Mouse (Mus musculus): ENCODE data around the gene Ltbp4.
A peak's percentile ranks its signal among the peaks of the same experiment; 100 is the strongest.

Ltbp4 gene

DNA sequence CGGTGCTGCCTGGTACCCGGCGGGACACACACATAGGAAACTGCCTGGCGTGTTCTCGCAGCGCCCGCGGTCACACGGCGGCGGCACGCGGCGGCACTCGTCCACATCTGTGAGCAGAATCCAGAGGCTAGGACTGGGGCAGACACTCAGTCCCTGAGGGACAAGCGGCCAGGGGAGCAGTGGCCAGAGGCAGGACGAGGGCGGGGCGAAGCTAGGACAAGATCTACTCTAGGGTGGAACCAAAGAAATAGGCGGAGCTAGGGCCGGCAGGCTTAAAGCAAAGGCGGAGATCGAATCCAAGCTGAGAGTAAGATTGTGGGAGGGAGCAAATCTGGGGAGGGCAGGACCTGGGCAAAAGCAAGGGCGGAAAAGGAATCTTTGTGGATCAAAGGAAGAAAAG, 11.8 kb downstream of the Ltbp4 start:
- no peak for DNase-seq

DNA sequence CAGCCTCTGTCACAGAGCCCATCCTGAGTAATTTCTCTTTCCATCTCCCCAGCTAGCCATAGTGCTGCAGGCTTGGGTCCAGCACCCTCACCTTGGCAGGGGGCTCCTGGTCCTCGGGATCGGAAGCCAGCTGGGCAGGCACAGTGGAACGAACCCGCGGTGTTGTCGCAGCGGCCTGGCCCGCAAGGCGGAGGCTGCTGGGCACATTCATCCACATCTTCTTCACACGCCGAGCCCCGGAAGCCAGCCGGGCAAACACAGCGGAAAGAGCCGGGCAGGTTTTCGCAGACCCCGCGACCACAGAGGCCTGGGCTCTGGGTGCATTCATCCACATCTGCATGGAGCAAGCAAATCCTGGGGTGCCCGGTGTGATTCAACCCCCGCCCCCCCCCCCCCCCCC, 12.6 kb downstream of the Ltbp4 start:
- no peak for DNase-seq

DNA sequence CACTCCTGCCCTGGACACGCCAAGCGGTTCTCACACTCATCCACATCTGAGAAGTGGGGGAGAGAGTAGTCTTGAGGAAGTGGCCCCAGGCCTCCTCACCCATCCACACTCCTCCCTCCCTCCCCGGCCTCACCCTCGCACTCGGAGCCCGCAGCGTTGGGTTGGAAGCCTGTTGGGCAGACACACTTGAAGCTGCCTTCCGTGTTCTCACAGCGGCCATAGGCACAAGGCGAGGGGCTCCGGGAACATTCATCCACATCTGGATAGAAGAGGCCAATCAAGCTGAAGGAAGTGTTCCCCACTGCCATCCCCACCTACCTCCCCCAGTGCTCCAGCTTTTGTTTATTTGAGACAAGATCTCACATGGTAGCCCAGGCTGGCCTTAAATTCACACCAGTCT, 13.3 kb downstream of the Ltbp4 start:
- no peak for DNase-seq

DNA sequence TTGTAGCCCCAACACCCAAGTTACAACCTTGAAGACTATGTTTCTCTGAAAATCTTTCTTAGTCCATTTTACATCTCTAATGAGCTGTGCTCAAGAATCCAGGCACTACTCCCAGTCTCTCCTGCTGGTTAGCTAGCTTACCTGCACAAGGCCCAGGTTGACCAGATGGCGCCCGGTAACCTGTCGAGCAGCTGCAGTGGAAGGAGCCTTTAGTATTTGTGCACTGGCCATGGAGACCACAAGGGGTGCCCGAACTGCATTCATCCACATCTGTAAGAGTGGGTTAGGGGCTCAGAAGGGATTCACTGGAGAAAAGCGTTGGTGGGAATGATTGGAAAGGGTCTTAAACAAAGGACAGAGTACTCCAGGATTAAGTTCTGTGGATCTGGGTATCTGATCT, 14.5 kb downstream of the Ltbp4 start:
- no peak for DNase-seq

DNA sequence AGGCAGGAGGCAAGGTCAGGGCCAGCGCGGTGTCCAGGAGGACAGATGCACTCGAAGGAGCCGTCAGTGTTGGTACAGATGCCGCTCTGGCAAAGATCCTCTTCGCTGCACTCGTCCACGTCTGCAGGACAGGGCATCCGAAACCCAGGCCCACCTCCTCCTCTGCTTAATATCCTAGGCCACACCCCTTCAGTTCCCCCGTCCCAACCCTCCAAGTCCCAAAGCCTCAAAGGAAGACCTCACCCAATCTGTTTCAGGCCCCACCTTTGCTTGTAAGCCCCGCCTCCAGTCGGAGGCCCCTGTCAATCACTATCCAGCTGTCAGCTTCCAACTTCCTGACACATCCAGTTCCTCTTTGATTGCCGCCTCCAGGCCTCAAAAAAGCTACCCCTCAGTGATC, 15.2 kb downstream of the Ltbp4 start:
- DNase-seq: no peak

DNA sequence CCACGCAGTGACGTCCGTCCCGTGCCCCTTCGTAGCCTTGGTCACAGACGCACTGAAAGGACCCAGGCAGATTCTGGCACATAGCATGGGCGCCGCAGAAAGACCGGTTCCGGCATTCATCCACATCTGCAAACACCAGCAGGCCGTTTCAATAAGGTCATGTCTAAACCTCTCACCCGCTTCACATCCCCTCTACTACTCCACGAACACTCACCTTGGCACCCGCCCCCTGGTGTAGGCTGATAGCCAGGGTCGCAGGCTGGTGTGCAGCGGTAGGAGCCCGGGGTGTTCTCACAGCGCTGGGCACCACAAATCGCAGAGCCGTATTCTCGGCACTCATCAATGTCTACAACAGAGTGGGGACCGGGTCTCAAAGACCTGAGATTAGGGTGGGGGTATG, 18.1 kb downstream of the Ltbp4 start:
- no peak for DNase-seq

DNA sequence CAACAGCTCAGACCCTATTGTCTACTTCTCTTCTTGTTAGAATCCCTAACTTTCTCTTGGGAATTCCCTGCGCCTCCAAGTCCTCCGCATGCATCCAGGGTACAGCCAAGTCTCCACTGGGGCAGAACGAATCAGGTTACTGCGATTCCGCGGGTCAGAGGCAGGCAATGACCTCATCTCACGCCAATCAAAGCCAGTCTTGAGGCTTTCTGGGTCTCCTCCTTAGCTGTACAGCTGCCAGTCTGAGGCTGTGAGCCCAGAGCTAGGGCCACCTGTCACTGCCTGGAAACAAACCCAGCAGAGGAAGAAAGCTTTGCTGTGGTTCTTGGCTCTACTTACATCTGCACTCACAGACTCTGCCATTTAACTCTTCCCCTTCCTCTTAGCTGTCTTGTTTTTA, 21.5 kb downstream of the Ltbp4 start:
- DNase-seq: no peak

DNA sequence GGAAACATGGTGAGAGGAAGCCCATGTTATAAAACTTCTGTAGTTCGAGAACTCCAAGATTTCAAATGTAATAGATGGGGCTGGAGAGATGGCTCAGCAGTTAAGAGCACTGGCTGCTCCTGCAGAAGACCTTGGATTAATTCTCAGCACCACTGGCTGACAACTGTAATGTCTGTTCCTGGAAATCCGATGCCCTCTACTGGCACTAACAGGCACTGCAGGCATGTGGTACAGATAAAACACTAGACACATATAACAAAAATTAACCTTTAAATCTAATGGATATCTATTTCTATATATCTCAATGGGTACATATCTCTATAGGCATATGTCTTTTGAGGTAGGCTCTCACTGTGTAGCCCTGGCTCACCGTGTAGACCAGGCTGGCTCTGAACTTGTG, 23.1 kb downstream of the Ltbp4 start:
- no peak for DNase-seq

DNA sequence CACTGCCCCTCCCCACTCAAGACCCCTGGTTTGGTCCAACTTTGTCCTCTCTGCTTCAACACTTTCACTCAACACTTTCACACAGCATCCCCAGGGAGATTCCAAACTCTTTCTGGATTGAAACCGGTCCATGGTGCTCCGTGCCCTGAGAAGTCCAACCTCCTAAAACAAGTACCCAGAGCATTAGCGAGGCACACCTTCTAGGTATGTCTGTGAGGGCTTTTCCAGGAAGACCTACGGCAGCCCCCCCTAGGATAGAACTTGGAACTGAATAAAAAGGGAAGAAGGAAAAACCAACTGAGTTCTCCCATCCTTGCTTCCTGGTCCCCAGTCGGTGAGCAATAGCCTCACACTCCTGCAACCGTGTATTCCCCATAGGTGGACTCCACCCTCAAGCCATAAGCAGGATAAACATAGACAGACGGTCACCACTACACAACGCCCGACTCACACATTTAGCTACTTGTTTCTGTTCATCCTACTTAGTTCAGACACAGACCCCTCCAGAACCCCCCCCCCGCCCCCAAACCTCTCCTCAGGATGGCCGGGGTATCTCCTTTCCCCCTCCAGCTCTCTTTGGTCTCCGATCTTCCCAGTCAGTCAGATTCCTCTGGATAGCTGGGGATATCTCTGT, 25.7 kb downstream of the Ltbp4 start:
- no peak for DNase-seq

DNA sequence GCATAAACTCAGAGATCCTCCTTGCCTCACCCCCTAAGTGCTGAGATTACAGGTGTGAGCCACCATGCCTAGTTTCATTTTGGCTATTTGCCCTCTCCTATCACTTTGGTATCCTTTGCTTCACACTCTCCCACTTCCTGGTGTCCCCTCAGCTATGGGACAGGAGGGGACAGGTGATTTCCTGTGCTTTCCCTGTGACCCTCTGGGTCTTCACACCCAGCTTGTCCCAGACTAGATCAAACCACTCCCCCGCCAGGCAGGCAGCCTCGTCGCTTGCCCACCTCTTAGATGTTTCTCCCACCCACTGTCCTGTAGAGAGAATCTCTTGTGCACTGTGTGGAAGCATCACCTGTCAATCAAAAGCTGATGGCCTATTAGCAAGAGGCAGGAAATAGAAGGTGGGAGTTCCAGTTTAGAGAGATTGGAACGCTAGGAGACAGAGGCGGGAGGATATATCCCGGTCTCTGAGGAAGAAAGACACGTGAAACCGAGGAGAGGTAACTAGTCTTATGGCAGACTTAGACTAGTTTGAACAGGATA, 26.4 kb downstream of the Ltbp4 start:
- DNase-seq: no peak

DNA sequence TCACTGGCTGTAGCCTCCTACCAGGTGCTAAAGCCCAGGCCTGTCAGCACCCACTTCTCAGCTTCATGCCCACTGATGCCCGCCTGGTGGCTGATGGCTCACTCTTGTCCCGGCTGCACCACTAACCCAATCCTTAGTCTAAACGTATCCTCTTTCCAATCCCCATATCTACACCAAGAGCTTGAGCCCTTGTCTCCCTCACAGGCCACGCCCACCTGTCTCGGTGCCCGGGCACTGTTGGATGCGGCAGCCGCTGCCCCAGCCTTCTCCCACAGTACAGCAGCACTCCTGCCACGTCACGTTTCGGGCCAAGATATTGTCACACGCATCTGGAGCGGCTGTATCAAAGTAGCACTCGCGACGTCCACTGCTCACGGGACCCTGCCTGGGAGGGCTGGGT, 27.2 kb downstream of the Ltbp4 start:
- no peak for DNase-seq

DNA sequence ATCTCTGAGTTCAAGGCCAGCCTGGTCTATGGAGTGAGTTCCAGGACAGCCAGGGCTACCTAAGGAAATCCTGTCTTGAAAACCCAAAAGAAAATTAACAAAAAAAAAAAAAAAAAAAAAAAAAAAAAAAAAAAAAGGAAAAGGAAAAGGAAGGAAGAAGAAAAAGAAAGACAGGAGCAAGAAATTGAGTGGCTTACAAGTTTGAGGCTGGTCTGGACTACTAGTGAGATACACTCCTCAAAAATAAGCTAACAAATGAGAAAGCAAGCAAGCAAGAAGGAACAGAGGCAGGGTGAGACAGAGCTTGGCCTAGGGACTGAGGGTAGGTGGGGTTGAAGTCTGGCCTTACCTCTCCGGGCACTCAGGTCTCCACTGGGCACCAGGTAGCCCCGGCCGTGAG, 27.7 kb downstream of the Ltbp4 start:
- DNase-seq: no peak

DNA sequence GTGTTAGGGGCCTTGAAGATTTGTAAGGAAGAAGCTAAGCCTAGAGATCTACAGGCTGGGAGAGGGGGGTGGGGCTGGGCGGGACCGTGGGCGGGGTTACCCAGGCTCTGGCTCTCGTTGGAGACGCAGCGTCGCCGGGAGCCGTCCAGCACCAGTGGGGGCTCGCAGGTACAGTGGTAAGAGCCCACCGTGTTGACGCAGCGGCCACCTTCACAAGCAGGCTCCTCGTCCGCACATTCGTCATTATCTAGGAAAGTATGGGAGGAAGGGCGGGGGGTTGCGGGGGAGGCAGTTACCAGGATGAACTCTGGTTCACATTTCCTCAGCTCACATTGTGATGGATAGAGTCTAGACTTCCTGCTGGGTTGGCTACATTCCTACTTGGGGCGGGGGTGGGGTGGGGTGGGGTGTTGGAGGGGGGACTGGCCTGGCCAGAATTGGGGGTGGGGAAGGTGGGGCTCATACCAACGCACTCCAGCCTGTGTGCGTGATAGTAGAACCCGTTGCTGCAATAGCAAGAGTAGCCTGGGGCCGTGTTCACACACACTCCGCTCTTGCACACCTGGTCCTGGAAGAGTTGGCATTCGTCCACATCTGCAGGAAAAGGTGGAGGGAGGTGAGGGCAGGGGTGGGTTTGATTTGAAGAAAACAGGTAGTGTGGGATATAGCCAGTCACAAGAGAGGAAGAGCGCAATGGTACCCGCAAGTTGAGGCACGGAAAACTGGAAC, 28.5 kb downstream of the Ltbp4 start:
- no peak for DNase-seq

DNA sequence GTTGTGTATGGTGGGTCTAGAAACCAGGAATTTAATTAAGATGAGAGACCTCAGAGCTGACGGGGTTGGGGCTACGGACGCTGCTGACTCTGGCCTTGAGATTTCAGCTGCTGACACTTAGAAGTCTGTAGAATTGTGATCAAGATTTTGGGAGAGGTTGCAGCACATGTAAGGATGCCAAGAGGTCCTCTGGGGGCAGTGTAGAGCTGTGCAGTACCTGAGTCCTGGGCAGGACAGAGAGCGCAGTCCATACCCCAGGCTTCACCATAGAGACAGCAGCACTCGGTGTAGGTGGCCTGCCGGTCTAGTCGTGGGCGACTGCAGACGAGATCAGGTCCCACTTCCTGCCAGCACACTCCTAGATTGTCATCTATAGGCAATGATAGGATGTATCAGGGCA, 29.9 kb downstream of the Ltbp4 start:
- DNase-seq: no peak

DNA sequence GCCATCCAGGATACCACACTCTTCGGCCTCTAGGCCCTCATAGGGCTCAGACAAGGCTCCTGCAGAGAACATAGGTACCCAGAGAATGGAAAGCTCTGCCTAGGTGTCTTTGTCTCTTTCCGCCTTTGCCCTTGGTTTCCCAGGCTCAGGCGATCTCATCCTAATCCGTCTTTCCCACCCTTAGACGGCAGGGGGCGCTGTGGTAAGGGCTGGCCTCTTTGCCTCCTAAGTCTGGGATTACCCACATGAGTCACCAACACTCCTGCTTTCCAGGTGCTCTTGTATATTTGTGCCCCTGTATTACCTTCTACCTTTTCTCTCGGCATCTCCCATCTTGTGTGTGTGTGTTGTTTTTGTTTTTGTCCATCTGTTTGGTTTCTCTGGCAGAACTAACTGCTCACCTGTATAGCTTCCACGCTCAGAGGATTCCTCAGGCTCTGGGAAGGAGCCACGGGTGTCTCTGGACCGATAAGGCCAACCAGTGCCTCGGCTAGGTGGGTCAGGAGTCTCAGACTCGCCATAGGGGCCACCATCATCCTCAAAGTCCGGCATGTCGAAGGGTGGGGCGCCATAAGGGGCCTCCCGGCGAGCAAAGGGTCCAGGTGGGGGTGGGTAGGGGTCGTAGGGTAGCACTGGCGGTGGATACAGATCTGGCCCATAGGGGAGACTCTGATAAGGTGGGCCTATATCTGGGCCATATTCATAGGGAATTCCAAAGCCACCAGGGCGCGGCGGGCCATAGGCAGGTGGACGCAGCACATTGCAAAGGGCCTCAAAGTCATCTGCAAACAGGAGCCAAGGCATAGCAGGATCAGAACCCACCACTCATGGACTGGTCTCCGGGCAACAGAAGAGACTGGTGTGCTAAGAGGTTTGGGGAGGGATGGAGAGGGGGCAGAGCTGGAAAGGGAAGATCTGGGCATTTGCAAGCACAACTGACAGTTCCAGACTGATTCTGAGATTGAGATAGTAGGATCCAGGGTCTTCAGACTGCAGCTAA, 31.0 kb downstream of the Ltbp4 start:
- no peak for DNase-seq

DNA sequence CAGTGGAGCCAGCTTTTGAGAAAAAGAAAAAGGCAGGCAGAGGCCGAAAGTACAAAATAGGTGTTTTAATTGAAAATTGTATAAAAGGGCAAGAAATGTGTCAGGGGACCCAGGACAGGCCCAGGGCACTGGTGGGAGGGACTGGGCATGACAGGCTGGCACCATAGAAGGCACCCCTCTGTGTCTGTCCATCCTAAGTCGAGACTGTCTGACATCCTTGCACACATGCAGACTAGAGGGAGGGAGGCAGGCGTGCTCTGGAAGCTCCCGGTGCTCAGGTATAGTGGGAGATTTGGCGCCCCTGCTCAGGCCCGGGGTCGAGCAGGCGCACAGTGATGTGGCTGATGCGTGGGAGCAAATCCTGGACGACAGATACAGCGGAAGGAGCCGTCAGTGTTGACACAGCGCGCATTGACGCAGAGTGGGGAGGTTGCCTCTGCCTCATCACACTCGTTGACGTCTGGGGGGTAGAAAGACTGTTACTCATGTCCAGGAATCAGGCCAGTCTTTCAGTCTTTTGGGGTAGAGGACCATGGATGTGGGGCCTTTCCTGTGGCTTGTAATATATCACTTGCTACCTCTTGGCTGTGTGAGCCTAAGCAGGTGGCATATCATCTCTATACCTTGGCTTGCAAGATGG, 32.3 kb downstream of the Ltbp4 start:
- DNase-seq: no peak

DNA sequence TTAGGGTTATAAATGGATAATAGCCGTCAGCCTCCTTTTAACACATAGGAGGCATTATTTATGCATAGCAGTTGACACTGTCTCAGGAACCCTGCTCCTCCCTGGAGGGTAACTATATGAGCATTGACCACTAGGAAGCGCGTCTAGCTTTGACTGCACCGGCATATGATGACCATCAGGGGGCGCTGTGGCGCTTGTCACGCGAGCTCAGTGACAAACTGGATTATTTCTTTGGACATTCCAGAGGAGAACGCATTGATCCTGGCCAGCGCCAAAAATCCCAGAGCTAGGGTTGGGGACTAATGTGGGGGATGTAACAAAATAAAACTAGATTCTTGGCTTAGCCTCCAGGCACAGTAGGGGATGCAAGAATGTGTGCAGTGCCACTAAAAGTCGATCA, 35.3 kb downstream of the Ltbp4 start:
- DNase-seq: peak; percentile 63

DNA sequence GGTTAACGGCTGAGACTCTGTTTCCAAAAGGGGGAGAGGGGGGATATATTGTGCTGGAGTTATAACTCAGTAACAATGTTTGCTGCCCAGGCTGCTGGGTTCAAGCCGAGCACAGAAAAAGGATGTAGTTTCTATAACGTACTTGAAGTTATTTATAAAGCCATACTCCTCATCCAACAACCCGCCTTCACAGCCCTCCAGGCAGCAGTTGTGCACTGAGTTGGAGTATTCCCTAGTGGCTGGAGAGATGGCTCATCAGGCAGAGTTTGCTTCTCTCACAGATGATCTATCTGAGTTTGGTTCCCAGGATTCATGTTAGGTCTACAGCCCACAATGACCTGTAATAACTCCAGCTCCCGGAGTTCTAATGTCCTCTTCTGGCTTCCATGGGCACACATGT, 36.7 kb downstream of the Ltbp4 start:
- peak; percentile 40 for DNase-seq

DNA sequence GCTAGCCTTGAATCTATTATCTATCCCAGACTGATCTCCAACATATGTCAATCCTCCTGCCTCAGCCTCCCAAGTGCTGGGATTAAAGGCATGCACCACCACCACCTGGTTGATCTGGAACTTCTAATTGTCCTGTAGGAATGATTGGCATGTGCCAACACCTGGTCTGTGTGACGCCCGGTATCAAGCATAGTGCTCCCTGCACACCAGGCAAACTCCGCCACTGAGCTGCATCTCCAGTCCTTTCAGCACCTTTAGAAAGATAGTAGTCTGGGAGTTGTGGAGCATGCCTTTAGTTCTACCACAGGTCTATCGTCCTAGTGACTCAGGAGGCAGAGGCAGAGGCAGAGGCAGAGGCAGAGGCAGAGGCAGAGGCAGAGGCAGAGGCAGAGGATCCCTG, 37.1 kb downstream of the Ltbp4 start:
- DNase-seq: no peak

DNA sequence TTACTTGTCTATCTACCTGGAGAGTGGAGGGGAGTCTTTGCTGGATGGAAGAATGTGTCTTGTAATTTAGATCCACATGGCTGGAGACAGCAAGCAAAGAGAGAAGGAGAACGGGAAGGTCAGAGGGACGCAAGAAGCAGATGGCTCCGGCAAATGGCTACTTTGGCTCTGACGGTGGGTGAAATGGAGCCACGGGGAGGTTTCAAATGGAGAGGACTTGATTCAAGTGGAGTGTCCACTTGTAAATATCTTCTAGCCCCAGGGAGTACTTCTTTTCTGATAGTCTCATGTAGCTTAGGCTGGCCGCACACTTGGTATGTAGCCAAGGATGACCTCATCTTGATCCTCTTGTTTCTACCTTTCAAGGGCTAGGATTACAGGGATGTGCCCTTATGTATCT, 38.7 kb downstream of the Ltbp4 start:
- DNase-seq: no peak

DNA sequence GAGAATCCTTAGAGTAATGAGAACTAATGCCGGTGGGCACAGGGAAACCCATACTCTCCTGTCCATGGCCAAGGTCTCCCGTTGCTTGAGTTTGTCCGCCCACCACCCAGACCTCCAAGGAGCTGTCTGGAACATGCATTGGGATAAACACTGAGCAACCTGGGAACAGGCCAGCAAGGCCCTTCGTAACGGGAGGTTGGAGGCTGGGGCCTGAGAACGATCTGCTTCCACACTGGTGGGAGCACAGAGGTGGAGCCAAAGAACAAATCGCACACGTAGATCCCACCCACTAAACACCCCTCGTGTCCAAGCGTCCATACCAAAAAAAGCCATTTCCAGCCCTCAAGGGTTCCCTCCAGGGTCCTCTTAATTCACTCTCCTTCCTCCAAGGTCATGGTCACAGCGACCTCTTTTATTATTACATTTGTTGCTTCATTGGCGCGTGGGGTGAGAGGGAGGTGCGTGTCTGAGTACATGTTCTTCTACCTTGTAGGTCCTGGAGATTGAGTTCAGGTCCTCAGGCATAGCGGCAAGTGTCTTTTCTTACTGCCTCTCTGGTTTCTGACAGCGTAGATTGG, 39.4 kb downstream of the Ltbp4 start:
- DNase-seq: no peak

DNA sequence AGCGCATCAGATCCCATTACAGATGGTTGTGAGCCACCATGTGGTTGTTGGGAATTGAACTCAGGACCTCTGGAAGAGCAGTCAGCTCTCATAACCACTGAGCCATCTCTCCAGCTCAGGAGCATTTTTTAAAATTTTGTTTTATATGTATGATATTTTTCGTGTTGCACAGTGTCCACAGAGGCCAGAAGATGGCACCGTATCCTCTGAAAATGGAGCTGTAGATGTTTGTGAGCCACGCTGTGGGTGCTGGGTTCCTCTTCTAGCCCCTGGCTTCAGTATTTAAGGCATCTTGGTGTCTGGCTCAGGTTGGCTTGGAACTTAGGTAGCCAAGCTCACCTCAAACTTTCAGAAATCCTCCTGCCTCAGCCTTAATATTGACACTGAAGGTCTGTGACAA, 41.0 kb downstream of the Ltbp4 start:
- no peak for DNase-seq

DNA sequence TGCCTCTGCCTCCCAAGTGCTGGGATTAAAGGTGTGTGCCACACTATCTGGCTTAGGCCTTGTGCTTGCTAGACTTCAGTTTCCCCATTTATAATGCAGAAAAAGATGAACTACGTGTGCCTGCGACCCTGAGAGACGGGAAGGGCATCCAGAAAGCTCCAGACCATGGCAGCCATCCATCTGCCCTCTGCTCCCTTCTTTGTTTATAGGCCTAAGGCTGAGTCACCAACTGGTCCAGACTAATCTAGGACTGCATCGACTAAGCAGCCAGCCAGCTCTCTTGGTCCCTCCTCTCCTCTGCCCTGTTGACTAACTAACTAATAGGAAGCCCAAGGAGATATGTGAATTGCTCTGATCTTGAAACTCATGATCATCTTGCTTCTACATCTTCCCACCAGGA, 41.5 kb downstream of the Ltbp4 start:
- no peak for DNase-seq
